Mouse (Mus musculus) stomach, postnatal 0 days (tissue): ENCODE measurements around the gene Ski. TPM values are rescaled to one million over a fixed set of nuclear protein-coding genes. Genes with fewer than 3 reads are reported as not detected.
A peak's percentile ranks its signal among the peaks of the same experiment; 100 is the strongest.

ENCODE experiments used
- ATAC-seq: fragments of 200-750 bp; cut with Nextera tagmentation; 2 replicates; pipeline ENCODE4 v1.8.0; 2017; ENCODE audit not compliant: low FRiP score, low TSS enrichment
- DNase-seq: peaks from one replicate; pipeline ENCODE4 v3.0.0-alpha.2; 2016; ENCODE audit warnings: low spot score
- H3K27ac ChIP-seq: fragments of 300-500 bp; sonication (generic); replicated peaks from 2 replicates; pipeline ENCODE4 v1.5.1; 2014; ENCODE audit warnings: mild to moderate bottlenecking, control low read depth
- H3K27me3 ChIP-seq: fragments of 300-500 bp; sonication (generic); 2 replicates; pipeline ENCODE4 v1.6.1; 2014; ENCODE audit warnings: low read length; ENCODE audit not compliant: control insufficient read depth, insufficient read depth
- H3K36me3 ChIP-seq: fragments of 300-500 bp; sonication (generic); 2 replicates; pipeline ENCODE4 v1.6.1; 2014; ENCODE audit warnings: low read length, mixed read lengths; ENCODE audit not compliant: control insufficient read depth, insufficient read depth
- H3K4me1 ChIP-seq: fragments of 300-500 bp; sonication (generic); replicated peaks from 2 replicates; pipeline ENCODE4 v1.6.1; 2014; ENCODE audit warnings: antibody characterized with exemption; ENCODE audit not compliant: control insufficient read depth, insufficient read depth
- H3K4me2 ChIP-seq: fragments of 300-500 bp; sonication (generic); replicated peaks from 2 replicates; pipeline ENCODE4 v1.6.1; 2014; ENCODE audit warnings: low read depth, mild to moderate bottlenecking, control low read depth, moderate library complexity
- H3K4me3 ChIP-seq: fragments of 300-500 bp; sonication (generic); 2 replicates; pipeline ENCODE4 v1.5.1; 2014; ENCODE audit warnings: low read depth, low read length, control low read depth
- H3K9ac ChIP-seq: fragments of 300-500 bp; sonication (generic); 2 replicates; pipeline ENCODE4 v1.6.1; 2014; ENCODE audit warnings: mild to moderate bottlenecking, low read length, control low read depth, mixed read lengths
- H3K9me3 ChIP-seq: fragments of 300-500 bp; sonication (generic); 2 replicates; pipeline ENCODE4 v1.6.1; 2016; ENCODE audit warnings: low read length; ENCODE audit not compliant: control insufficient read depth
- CTCF ChIP-seq: IDR thresholded peaks from 2 replicates; pipeline ENCODE4 v1.5.1; 2016; ENCODE audit warnings: antibody characterized with exemption, low read depth, mild to moderate bottlenecking, moderate library complexity
- EP300 ChIP-seq: optimal IDR thresholded peaks from 2 replicates; pipeline ENCODE3; 2016; ENCODE audit warnings: antibody characterized with exemption
- WGBS: fragments of 180-500 bp; shearing (Covaris S2); extraction: QIAGEN DNeasy Blood & Tissue Kit; methylation state at CpG from one replicate; pipeline ENCODE4 v1.1.7; 2014; 5-methylcytosine and 5-hydroxymethylcytosine counted together
- polyA plus RNA-seq: library from polyadenylated mRNA; unstranded; fragments of >200 nt; fragmentation: Nextera tagmentation; extraction: Ambion mirVana; gene quantifications from 2 replicates; pipeline ENCODE4 v1.2.1, GENCODE M21; 2015

Ski gene
- polyA plus RNA-seq, 1 experiment from 2014 or later = 9.7 TPM

DNA sequence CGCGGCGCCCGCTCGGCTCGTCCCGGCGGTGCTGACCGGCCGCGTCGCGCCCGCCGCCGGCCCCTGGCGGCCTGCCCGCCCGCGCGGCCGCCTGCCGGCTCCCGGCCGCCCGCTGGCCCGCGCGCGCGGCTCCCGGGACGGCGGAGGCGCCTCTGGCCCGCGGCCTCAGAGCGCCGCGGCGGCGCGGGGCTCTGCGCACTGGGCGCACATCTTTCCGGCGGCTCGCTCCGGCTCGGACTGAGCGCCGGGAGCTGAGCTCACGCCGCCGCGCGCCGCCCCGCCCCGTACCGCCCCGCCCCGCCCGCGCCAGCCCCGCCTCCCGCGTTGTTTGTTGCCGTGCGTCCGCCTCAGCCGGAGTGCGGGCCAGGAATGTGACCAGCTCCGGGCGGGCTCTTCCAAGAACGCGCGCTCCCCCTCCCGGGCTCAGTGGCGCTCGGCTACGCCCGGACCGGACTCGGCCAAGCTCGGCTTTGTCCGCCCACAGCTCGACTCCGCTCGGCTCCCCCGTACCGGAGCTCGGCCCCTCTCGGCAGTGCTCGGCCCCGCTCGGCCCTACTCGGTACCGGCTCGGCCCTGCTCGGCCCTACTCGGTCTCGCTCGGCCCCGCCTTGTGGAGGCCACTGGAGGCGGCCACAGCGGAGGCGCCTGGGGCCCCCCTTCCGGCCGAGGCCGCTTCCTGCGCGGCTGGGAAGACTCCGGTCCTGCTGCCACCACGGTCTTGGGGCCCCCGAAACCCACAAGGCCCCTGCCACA, 625 bp upstream of the Ski start:
- TF ChIP-seq CTCF = peak; percentile 56
- no peak for TF ChIP-seq EP300
- WGBS = 1% methylated on average over 65 of the region's 116 CpGs

DNA sequence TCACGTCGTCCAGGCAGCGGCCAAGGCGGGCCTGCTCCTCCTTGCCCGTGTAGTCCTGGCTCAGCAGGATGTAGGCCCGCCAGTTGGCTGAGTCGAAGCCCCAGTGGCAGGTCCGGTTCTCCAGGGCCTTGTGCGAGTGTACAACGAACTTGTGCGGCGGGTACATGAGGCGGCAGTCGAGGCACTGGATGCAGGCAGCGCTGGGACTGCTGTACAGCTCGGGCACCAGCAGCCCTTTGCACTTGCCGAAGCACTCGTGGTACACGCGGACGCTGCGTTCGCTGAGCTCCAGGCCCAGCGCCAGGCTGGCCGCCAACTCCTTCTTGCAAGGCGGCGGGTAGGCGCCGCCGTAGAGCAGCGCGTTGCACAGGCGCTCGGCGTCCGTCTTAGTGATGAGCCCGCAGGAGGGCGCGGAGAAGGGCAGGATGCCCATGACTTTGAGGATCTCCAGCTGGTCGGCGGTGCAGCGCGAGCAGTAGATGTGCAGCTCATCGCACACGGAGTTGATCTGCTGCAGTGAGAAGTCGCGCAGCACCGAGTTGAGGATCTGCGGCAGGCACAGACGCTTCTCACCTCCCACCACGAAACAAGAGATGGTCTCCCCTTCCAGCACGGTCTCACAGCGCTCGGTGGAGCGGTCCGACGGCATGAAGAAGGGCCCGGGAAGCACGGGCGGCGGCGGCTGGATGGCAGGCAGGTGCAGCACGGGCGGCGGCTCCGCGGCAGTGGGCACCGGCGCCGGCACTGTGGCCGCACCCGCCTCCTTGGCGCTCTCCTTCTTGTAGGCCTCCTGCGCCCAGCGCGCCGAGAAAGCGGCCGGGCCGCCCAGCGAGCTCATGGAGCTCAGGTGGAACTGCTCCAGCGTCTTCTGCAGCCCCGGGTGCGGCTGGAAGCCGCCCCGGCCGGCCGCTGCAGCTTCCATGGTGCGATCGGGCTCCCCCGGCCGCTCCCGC, 517 bp downstream of the Ski start:
- TF ChIP-seq CTCF = peak; percentile 38
- no peak for TF ChIP-seq EP300
- no peak for ATAC-seq

More for the DNA sequence above, 625 bp upstream of the Ski start:
- H3K9me3 ChIP-seq = no peaks in the 10 kb centered on the region
- peak overlapping the region; percentile 95 for H3K4me2 ChIP-seq
- peak; percentile 99 for ATAC-seq
- H3K27me3 ChIP-seq = no peaks in the 10 kb centered on the region
- H3K36me3 ChIP-seq = no peaks in the 10 kb centered on the region
- H3K9ac ChIP-seq = peak overlapping the region; percentile 96
- peak overlapping the region; percentile 97 for H3K27ac ChIP-seq
- peak; percentile 100 for DNase-seq
- peak overlapping the region; percentile 27 for H3K4me3 ChIP-seq
- H3K4me1 ChIP-seq = peaks cover 17% of the 10 kb centered on the region

DNA sequence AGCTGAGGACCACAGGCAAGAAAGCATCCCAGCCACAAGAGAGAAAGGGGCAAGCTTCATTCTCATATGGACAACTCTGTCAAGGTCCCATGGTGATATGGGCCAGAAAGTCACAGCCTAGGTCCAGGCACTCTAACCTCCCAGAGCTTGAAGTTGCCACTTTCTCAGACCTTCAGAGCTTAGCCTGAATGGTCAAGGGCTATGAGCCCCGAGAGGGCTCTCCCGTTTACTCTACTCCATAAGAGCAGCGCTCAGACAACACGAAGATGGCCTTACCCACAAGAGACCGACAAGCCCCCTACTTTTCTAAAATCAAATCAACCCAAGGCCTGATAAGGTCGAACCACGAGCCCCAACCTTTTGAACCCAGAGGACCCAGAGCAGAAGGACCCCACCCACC, 1.3 kb downstream of the Ski start:
- TF ChIP-seq EP300 (no peak), CTCF (no peak)
- Histone ChIP-seq H3K9me3 (no peaks in the 10 kb centered on the region), H3K4me1 (peaks cover 33% of the 10 kb centered on the region), H3K27me3 (no peaks in the 10 kb centered on the region), H3K27ac (peak overlapping the region; percentile 93), H3K9ac (peak overlapping the region; percentile 96), H3K4me2 (peak overlapping the region; percentile 95), H3K36me3 (no peaks in the 10 kb centered on the region), H3K4me3 (peak overlapping the region; percentile 83)
- no peak for ATAC-seq
- 2% methylated on average over 7 of the region's 7 CpGs for WGBS
- no peak for DNase-seq

More for the DNA sequence above, 517 bp downstream of the Ski start:
- peak; percentile 75 for DNase-seq
- H3K4me1 ChIP-seq = peaks cover 25% of the 10 kb centered on the region
- H3K4me2 ChIP-seq = peak overlapping the region; percentile 95
- peak overlapping the region; percentile 96 for H3K9ac ChIP-seq
- no peaks in the 10 kb centered on the region for H3K9me3 ChIP-seq
- H3K36me3 ChIP-seq = no peaks in the 10 kb centered on the region
- under 1% methylated on average over 76 of the region's 93 CpGs for WGBS
- H3K27me3 ChIP-seq = no peaks in the 10 kb centered on the region
- H3K4me3 ChIP-seq = peak overlapping the region; percentile 83
- H3K27ac ChIP-seq = peak overlapping the region; percentile 93

DNA sequence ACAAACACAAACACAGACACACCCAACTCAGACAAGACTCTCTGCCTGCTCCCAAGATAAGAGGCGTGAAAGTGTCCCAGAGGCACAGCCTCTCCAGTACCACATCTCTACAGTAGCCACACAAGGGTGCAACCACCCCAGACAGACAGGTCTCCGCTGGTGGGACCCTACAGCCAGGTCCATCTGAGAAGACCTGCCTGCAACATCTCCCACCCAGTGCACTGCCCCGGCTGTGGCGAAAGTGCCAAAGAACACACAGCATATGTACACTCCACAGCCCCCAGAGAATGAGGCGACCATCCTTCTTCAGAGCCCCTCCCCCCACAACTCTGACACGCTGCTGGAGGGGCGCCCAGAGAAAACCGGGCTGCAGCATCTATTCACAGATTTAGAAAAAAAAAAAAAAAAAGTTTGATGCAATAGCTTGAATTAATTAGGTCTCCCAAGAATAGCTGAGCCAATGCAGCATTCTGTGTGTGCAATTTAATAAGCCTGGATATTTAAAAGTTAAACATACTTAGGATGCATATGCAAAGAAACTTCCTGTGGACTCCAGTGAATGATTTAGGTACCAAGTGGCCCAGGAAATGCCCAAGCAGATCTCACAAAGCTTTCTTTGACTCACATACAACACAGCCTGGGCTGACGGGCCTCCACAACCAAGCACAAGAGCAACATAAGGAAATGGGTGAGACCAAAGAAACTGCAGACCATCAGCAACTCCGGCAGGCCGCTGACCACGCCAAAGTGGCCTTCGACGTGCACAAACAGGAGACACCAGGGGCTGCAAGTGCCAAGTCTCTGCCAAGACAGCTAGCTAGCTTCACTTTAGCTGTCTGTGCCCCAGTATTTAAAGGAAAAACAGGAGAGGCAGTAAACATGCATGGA, 1.9 kb downstream of the Ski start:
- H3K4me3 ChIP-seq = peak overlapping the region; percentile 83
- H3K9ac ChIP-seq = peak overlapping the region; percentile 96
- ATAC-seq (no peak), DNase-seq (peak; percentile 27)
- no peaks in the 10 kb centered on the region for H3K36me3 ChIP-seq
- no peaks in the 10 kb centered on the region for H3K27me3 ChIP-seq
- peak overlapping the region; percentile 93 for H3K27ac ChIP-seq
- peaks cover 39% of the 10 kb centered on the region for H3K4me1 ChIP-seq
- no peak for TF ChIP-seq CTCF
- TF ChIP-seq EP300 = no peak
- no peaks in the 10 kb centered on the region for H3K9me3 ChIP-seq
- H3K4me2 ChIP-seq = peak overlapping the region; percentile 95
- WGBS = 5% methylated on average over 14 of the region's 14 CpGs
